Mouse (Mus musculus): ENCODE measurements around the gene Rerg.

Gene Rerg

GRCm38 (mm10) chr6:137170226-137170625 lies at the start of gene Rerg:
Gene Rerg (minus strand): TSS chr6:137170497.
- no peak for DNase-seq

GRCm38 (mm10) chr6:137217841-137218463 lies 47.7 kb upstream of the Rerg start:
- no peak for DNase-seq

- DNase-seq: no peak
These were observed 41.1 kb upstream of the Rerg start for GRCm38 (mm10) chr6:137211441-137211840.

- DNase-seq: no peak
These were observed 40.7 kb upstream of the Rerg start for GRCm38 (mm10) chr6:137210991-137211390.

GRCm38 (mm10) chr6:137209992-137210391 lies 39.7 kb upstream of the Rerg start:
- no peak for DNase-seq

GRCm38 (mm10) chr6:137207126-137207525 lies 36.8 kb upstream of the Rerg start:
- DNase-seq: no peak

- DNase-seq: peak; percentile 8
These were observed 35.5 kb upstream of the Rerg start for GRCm38 (mm10) chr6:137205662-137206400.

GRCm38 (mm10) chr6:137202661-137203060 lies 32.4 kb upstream of the Rerg start:
- DNase-seq: no peak

- no peak for DNase-seq
These were observed 31.3 kb upstream of the Rerg start for GRCm38 (mm10) chr6:137201578-137201977.

GRCm38 (mm10) chr6:137201166-137201565 lies 30.9 kb upstream of the Rerg start:
- no peak for DNase-seq

GRCm38 (mm10) chr6:137192063-137192462 lies 21.8 kb upstream of the Rerg start:
- peak; percentile 26 for DNase-seq

GRCm38 (mm10) chr6:137191026-137191425 lies 20.7 kb upstream of the Rerg start:
- no peak for DNase-seq

- DNase-seq: no peak
These were observed 20.3 kb upstream of the Rerg start for GRCm38 (mm10) chr6:137190577-137190976.

GRCm38 (mm10) chr6:137188375-137188926 lies 18.2 kb upstream of the Rerg start:
- DNase-seq: no peak

- no peak for DNase-seq
These were observed 17.1 kb upstream of the Rerg start for GRCm38 (mm10) chr6:137187426-137187825.

- no peak for DNase-seq
These were observed 10.3 kb upstream of the Rerg start for GRCm38 (mm10) chr6:137180636-137181035.

- DNase-seq: no peak
These were observed 9.8 kb upstream of the Rerg start for GRCm38 (mm10) chr6:137180115-137180514.

- DNase-seq: no peak
These were observed 8.7 kb upstream of the Rerg start for GRCm38 (mm10) chr6:137179026-137179425.

GRCm38 (mm10) chr6:137170646-137171045 lies 349 bp upstream of the Rerg start:
- DNase-seq: no peak

- peak; percentile 82 for DNase-seq
These were observed 927 bp downstream of the Rerg start for GRCm38 (mm10) chr6:137169171-137169968.

GRCm38 (mm10) chr6:137166843-137167242 lies 3.5 kb downstream of the Rerg start:
- no peak for DNase-seq

GRCm38 (mm10) chr6:137163571-137163970 lies 6.7 kb downstream of the Rerg start:
- DNase-seq: no peak

- DNase-seq: no peak
These were observed 7.2 kb downstream of the Rerg start for GRCm38 (mm10) chr6:137163061-137163460.

All from thymus, postnatal 14 days (tissue).